Mouse (Mus musculus) heart, embryonic 16.5 days (tissue): ENCODE results near the gene Adamtsl1. TPM values are rescaled to one million over a fixed set of nuclear protein-coding genes. Genes with fewer than 3 reads are reported as not detected.
A peak's percentile ranks its signal among the peaks of the same experiment; 100 is the strongest.

Experiments used
- ATAC-seq: fragments of 200-750 bp; cut with Nextera tagmentation; replicated peaks from 2 replicates; pipeline ENCODE4 v1.8.0; 2017; ENCODE audit warnings: moderate number of reproducible peaks; ENCODE audit not compliant: insufficient read depth, low FRiP score; ENCODE audit errors: extremely low read depth
- H3K27ac ChIP-seq: fragments of 300-500 bp; sonication (generic); 2 replicates; pipeline ENCODE4 v1.5.1; 2014; ENCODE audit warnings: mild to moderate bottlenecking, low read length, control low read depth, moderate library complexity
- H3K27me3 ChIP-seq: fragments of 300-500 bp; sonication (generic); 2 replicates; pipeline ENCODE4 v1.6.1; 2014; ENCODE audit warnings: low read length, mixed read lengths; ENCODE audit not compliant: control insufficient read depth, insufficient read depth
- H3K36me3 ChIP-seq: fragments of 300-500 bp; sonication (generic); 2 replicates; pipeline ENCODE4 v1.6.1; 2014; ENCODE audit not compliant: control insufficient read depth, insufficient read depth
- H3K4me1 ChIP-seq: fragments of 300-500 bp; sonication (generic); 2 replicates; pipeline ENCODE4 v1.6.1; 2014; ENCODE audit warnings: low read length, mixed read lengths; ENCODE audit not compliant: control insufficient read depth, insufficient read depth
- H3K4me2 ChIP-seq: fragments of 300-500 bp; sonication (generic); 2 replicates; pipeline ENCODE4 v1.6.1; 2014; ENCODE audit warnings: low read depth, mild to moderate bottlenecking, control low read depth, low read length
- H3K4me3 ChIP-seq: fragments of 300-500 bp; sonication (generic); 2 replicates; pipeline ENCODE4 v1.5.1; 2014; ENCODE audit warnings: mild to moderate bottlenecking, control low read depth, low read length
- H3K9ac ChIP-seq: fragments of 300-500 bp; sonication (generic); 2 replicates; pipeline ENCODE4 v1.6.1; 2014; ENCODE audit warnings: low read length, control low read depth
- H3K9me3 ChIP-seq: fragments of 300-500 bp; sonication (generic); replicated peaks from 2 replicates; pipeline ENCODE4 v1.6.1; 2016; ENCODE audit warnings: low read length; ENCODE audit not compliant: control insufficient read depth
- WGBS: fragments of 180-500 bp; shearing (Covaris S2); extraction: QIAGEN DNeasy Blood & Tissue Kit; methylation state at CpG from one replicate; pipeline ENCODE4 v1.1.7; 2014; 5-methylcytosine and 5-hydroxymethylcytosine counted together
- polyA plus RNA-seq: library from polyadenylated mRNA; unstranded; fragments of >200 nt; fragmentation: Nextera tagmentation; extraction: Ambion mirVana; gene quantifications from 2 replicates; pipeline ENCODE4 v1.2.1, GENCODE M21; 2015

Gene Adamtsl1
- polyA plus RNA-seq, 1 experiment from 2014 or later: 7.9 TPM

DNA sequence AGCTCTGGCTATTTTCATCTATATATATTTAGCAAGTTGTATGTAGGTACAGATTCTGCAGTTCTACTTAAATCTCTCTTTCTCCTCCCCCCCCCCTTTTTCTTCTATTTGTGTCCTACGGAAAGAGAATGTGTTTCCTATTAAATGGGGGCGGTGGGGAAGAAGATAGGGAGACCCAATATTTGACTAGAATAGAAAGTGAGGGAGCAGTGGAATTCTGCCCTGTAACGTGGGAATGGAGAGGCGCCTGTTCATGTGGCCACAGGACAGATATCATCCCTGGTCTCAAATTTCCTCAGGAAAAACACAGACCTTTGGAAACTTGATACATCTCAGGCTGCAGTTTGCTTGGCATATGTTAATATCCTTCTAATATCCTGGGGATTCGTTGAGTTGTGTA is 324.1 kb downstream of the Adamtsl1 start:
- H3K4me1 ChIP-seq: no peaks in the 10 kb centered on the region
- no peak for ATAC-seq
- no peak overlapping the region for H3K4me3 ChIP-seq
- WGBS: 43% methylated on average over 5 of the region's 5 CpGs
- H3K4me2 ChIP-seq: no peak overlapping the region
- no peaks in the 10 kb centered on the region for H3K36me3 ChIP-seq
- H3K27me3 ChIP-seq: no peaks in the 10 kb centered on the region
- no peaks in the 10 kb centered on the region for H3K9me3 ChIP-seq
- no peak overlapping the region for H3K27ac ChIP-seq
- H3K9ac ChIP-seq: no peak overlapping the region

DNA sequence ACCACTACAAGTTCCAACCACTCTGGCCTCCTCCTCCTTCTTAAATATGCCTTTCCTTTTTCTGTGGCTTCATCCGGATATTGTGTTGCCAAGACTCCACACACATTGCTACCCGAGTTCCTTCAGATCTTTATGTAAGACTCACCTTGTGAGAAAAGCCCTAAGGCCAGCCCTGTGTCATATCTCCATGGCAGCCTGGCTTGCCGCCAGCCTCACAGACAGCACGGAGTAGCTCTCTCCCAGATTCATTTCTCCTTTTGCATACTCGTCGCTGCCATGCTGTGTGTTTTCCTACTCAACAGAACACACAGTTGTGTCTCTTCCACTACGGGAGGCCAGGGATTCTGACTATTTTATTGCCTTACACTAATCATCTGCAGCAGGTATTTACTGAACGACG is 328.1 kb downstream of the Adamtsl1 start:
- Histone ChIP-seq H3K36me3 (no peaks in the 10 kb centered on the region), H3K9me3 (no peaks in the 10 kb centered on the region), H3K4me2 (no peak overlapping the region), H3K27me3 (no peaks in the 10 kb centered on the region), H3K9ac (no peak overlapping the region), H3K4me3 (no peak overlapping the region), H3K4me1 (no peaks in the 10 kb centered on the region), H3K27ac (no peak overlapping the region)
- WGBS: 53% methylated on average over 9 of the region's 9 CpGs
- ATAC-seq: no peak

DNA sequence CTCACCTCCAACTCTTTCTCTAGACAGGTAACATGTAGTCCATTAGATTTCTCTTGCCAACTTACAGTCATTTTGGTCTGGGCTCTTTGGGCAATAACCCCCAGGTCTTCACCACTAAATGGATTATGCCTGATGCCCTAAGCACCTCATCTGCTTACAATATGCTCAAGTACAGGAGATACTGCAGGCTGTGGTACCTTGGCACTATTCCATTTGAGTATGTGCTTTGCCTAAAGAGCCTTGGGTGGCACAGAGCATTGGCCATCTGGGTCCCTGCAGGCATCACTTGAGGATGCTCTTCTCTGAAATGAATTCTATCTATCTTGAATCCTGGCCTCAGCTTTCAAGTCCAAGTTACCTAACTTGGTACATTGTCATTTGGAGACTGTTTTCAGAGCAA is 330.4 kb downstream of the Adamtsl1 start:
- Histone ChIP-seq H3K27ac (no peak overlapping the region), H3K36me3 (no peaks in the 10 kb centered on the region), H3K9me3 (no peaks in the 10 kb centered on the region), H3K4me2 (no peak overlapping the region), H3K4me1 (no peaks in the 10 kb centered on the region), H3K4me3 (no peak overlapping the region), H3K27me3 (no peaks in the 10 kb centered on the region), H3K9ac (no peak overlapping the region)
- ATAC-seq: no peak

DNA sequence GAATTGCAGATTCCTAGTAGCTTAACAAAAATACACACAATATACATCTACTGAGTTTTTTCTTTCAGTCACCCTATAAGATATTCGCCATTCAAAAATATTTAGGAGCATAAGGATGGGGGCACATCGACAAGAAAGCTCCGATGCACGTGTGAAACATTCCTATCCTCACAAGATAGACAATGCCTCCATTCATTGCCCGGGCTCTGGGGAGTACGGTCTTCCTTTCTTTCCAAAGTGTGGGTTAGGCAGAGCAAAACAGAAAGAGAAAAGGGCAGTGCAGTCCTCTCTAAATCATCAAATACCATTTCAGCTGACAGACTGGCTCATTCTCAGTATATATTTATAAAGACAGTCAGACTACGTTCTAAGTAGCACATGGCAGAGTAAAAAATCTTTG is 332.0 kb downstream of the Adamtsl1 start:
- 53% methylated on average over 7 of the region's 7 CpGs for WGBS
- ATAC-seq: no peak
- H3K4me1 ChIP-seq: no peaks in the 10 kb centered on the region
- H3K27me3 ChIP-seq: no peaks in the 10 kb centered on the region
- no peak overlapping the region for H3K4me3 ChIP-seq
- H3K4me2 ChIP-seq: no peak overlapping the region
- no peak overlapping the region for H3K9ac ChIP-seq
- no peak overlapping the region for H3K27ac ChIP-seq
- no peaks in the 10 kb centered on the region for H3K36me3 ChIP-seq
- H3K9me3 ChIP-seq: no peaks in the 10 kb centered on the region

DNA sequence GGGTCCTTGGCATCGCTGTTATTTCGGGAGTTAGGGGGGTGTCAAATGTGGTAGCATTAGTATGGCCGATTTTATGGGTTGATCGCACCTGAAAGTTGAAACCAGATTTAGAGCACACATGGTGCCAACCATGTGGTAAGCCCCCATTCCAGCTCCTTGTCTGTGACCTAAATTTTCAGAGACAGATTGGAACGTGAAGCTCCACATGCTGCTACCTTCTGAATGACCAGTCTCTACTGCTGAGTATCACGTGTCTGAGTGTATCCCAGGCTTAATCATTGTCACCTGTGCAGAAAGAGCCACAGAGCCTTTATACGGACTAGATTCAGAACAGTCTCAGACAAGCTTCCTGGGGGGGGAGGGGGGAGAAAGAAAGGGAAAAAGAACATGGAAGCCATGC is 339.4 kb downstream of the Adamtsl1 start:
- Histone ChIP-seq H3K9ac (no peak overlapping the region), H3K36me3 (no peaks in the 10 kb centered on the region), H3K27ac (no peak overlapping the region), H3K4me1 (peaks cover 4% of the 10 kb centered on the region; the same call in 1 of the 2 replicates), H3K27me3 (no peaks in the 10 kb centered on the region), H3K9me3 (no peaks in the 10 kb centered on the region), H3K4me3 (no peak overlapping the region), H3K4me2 (no peak overlapping the region)
- WGBS: 85% methylated on average over 7 of the region's 7 CpGs
- ATAC-seq: no peak

DNA sequence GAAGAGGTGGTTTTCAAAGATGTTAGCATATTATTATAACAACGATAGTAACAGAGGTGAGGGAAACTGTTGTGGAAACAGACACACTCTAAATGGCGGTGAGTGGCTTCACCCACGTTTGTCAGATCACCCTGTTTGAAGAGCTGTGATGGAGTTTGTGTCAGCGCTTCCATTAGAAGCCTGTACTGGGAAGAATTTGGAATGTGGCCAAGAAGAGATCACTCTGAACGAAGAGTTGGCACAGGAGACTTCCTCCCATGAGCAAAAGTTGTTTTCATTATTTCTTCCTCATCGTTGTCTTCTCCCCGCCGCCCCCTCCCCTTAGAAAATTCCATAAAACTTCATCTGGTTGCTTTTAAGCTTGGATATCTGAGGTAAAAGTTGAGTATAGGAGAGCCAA is 340.5 kb downstream of the Adamtsl1 start:
- WGBS: 26% methylated on average over 8 of the region's 8 CpGs
- Histone ChIP-seq H3K27ac (no peak overlapping the region), H3K4me1 (peaks cover 4% of the 10 kb centered on the region; the same call in 1 of the 2 replicates), H3K9ac (no peak overlapping the region), H3K4me2 (peak overlapping the region; percentile 14), H3K27me3 (no peaks in the 10 kb centered on the region), H3K36me3 (no peaks in the 10 kb centered on the region), H3K9me3 (no peaks in the 10 kb centered on the region), H3K4me3 (no peak overlapping the region)
- ATAC-seq: no peak

DNA sequence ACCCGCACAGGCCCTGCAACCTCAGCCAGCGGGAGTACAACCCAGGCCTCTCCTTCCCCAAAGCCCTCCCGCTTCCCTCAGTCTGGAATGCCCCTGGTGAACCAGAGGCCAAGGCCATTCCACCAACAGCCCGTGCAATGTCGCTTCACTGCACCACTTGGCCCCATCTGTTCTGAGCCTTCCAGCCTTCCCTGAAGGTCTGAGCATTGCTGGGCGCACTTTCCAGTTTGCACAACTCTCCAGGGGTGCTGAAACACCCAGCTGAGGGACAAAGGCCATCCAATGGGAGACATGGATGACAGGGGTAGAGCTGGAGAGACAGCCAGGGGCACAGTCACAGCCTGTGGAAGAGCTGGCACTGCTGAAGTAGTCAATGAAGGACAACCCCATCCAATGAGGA is 365.4 kb downstream of the Adamtsl1 start:
- no peaks in the 10 kb centered on the region for H3K36me3 ChIP-seq
- no peak overlapping the region for H3K9ac ChIP-seq
- H3K27ac ChIP-seq: no peak overlapping the region
- WGBS: 67% methylated on average over 6 of the region's 6 CpGs
- no peaks in the 10 kb centered on the region for H3K9me3 ChIP-seq
- H3K4me2 ChIP-seq: no peak overlapping the region
- no peak overlapping the region for H3K4me3 ChIP-seq
- ATAC-seq: no peak
- no peaks in the 10 kb centered on the region for H3K4me1 ChIP-seq
- H3K27me3 ChIP-seq: no peaks in the 10 kb centered on the region

DNA sequence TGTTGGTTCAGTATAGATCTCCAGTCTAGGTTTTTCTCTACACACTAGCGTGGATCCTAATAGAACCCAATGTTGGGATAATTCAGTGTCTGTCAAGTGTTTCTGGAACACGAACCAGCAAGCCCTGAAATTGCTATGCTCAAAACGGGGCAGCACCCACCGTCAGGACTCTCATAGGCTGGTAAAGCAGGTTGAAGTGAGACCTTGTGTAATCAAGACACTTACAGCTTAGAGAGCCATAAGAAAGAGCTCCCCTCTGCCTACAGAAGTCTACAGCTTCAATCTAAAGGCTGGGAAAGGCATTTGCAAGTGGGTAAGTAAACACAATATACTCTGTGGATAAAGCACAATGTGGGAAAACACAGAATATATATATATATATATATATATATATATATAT is 367.3 kb downstream of the Adamtsl1 start:
- no peak overlapping the region for H3K9ac ChIP-seq
- no peaks in the 10 kb centered on the region for H3K36me3 ChIP-seq
- no peaks in the 10 kb centered on the region for H3K4me1 ChIP-seq
- no peak overlapping the region for H3K4me2 ChIP-seq
- H3K4me3 ChIP-seq: no peak overlapping the region
- H3K27me3 ChIP-seq: no peaks in the 10 kb centered on the region
- no peak for ATAC-seq
- H3K9me3 ChIP-seq: no peaks in the 10 kb centered on the region
- WGBS: 85% methylated on average over 4 of the region's 4 CpGs
- H3K27ac ChIP-seq: no peak overlapping the region

DNA sequence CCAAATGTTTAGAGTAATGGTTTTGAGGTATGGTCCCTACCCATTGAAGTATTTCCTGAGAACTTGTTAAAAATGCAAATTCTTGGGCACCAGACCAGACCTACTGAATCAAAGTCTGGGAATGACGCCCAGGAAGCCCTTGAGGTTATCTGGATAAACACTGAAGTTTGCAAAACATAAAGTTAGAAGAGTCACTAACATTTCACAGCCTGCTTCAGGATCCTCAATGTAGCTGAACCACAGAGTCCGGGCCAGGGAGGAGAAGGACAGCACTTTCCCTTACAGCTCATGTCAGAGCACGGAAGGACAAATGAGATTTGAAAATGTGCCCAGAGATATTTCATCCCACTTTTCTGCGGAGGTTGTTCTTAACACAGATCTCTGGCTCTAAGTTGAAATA is 370.1 kb downstream of the Adamtsl1 start:
- no peaks in the 10 kb centered on the region for H3K9me3 ChIP-seq
- WGBS: 51% methylated on average over 4 of the region's 4 CpGs
- H3K9ac ChIP-seq: no peak overlapping the region
- no peak overlapping the region for H3K27ac ChIP-seq
- H3K4me1 ChIP-seq: no peaks in the 10 kb centered on the region
- H3K36me3 ChIP-seq: no peaks in the 10 kb centered on the region
- no peak overlapping the region for H3K4me3 ChIP-seq
- ATAC-seq: no peak
- H3K27me3 ChIP-seq: no peaks in the 10 kb centered on the region
- H3K4me2 ChIP-seq: no peak overlapping the region
